Mouse (Mus musculus) forebrain, embryonic 16.5 days (tissue): Measurements from ENCODE around the gene Gm6268. TPM values are rescaled to one million over a fixed set of nuclear protein-coding genes. Genes with fewer than 3 reads are reported as not detected.

ENCODE experiments used
- ATAC-seq: fragments of 200-750 bp; cut with Nextera tagmentation; 2 replicates; pipeline ENCODE4 v1.8.0; 2017; ENCODE audit warnings: mild to moderate bottlenecking, moderate library complexity
- H3K27ac ChIP-seq: fragments of 300-500 bp; sonication (generic); 2 replicates; pipeline ENCODE4 v1.5.1; 2014; ENCODE audit warnings: low read length, control low read depth
- H3K27me3 ChIP-seq: fragments of 300-500 bp; sonication (generic); replicated peaks from 2 replicates; pipeline ENCODE4 v1.6.1; 2014; ENCODE audit warnings: low read length; ENCODE audit not compliant: control insufficient read depth, insufficient read depth
- H3K36me3 ChIP-seq: fragments of 300-500 bp; sonication (generic); 2 replicates; pipeline ENCODE4 v1.6.1; 2014; ENCODE audit not compliant: control insufficient read depth, insufficient read depth
- H3K4me1 ChIP-seq: fragments of 300-500 bp; sonication (generic); replicated peaks from 2 replicates; pipeline ENCODE4 v1.6.1; 2014; ENCODE audit warnings: low read length; ENCODE audit not compliant: control insufficient read depth, insufficient read depth
- H3K4me2 ChIP-seq: fragments of 300-500 bp; sonication (generic); 2 replicates; pipeline ENCODE4 v1.6.1; 2014; ENCODE audit warnings: mild to moderate bottlenecking, low read length, control low read depth
- H3K4me3 ChIP-seq: fragments of 300-500 bp; sonication (generic); replicated peaks from 2 replicates; pipeline ENCODE4 v1.5.1; 2014; ENCODE audit warnings: mild to moderate bottlenecking, low read length, control low read depth
- H3K9ac ChIP-seq: fragments of 300-500 bp; sonication (generic); replicated peaks from 2 replicates; pipeline ENCODE4 v1.6.1; 2014; ENCODE audit warnings: low read depth, low read length, control low read depth
- H3K9me3 ChIP-seq: fragments of 300-500 bp; sonication (generic); 2 replicates; pipeline ENCODE4 v1.6.1; 2016; ENCODE audit warnings: low read length; ENCODE audit not compliant: control insufficient read depth
- WGBS: fragments of 180-500 bp; shearing (Covaris S2); extraction: QIAGEN DNeasy Blood & Tissue Kit; methylation state at CpG from one replicate; pipeline ENCODE4 v1.1.7; 2014; 5-methylcytosine and 5-hydroxymethylcytosine counted together
- polyA plus RNA-seq: library from polyadenylated mRNA; unstranded; fragments of >200 nt; fragmentation: Nextera tagmentation; extraction: Ambion mirVana; gene quantifications from 2 replicates; pipeline ENCODE4 v1.2.1, GENCODE M21; 2015

Gm6268 gene
- not detected in 2 replicates for polyA plus RNA-seq

DNA sequence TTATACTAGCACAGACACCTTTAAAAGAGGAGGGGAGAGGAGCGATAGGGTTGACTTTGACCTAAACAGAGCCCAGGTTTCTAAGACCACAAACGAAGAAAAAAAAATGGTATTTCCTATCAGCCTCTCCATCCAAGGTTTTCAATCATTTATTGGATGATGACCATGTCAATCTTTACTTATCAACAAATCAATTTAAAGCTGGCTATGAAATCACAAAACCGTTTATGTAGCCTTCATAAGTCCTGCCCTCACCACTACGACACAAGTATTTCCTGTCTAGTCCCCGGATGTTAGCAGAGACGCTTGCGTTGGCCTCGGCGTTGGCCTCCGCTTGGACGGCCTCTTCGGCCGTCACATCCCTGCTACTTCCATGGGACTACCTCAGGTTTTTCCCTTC lies at the start of gene Gm6268:
Gene Gm6268, plus strand, starts transcription at position 301 of the 400 bp plus-strand sequence.
- Histone ChIP-seq H3K27ac (no peak within 1 kb of the TSS), H3K4me3 (no peak within 1 kb of the TSS), H3K4me1 (no peaks in the 10 kb centered on the region), H3K36me3 (no peaks in the 10 kb centered on the region), H3K9ac (no peak within 1 kb of the TSS), H3K9me3 (no peaks in the 10 kb centered on the region), H3K27me3 (no peaks in the 10 kb centered on the region), H3K4me2 (no peak within 1 kb of the TSS)
- no peak for ATAC-seq
- WGBS, result 94% methylated on average over 13 of the region's 13 CpGs

GRCm38 (mm10) chrX:36352446-36352845 lies 48.6 kb upstream of the Gm6268 start:
- Histone ChIP-seq H3K27ac (no peak overlapping the region), H3K36me3 (no peaks in the 10 kb centered on the region), H3K4me3 (no peak overlapping the region), H3K4me2 (no peak overlapping the region), H3K4me1 (no peaks in the 10 kb centered on the region), H3K27me3 (no peaks in the 10 kb centered on the region), H3K9ac (no peak overlapping the region), H3K9me3 (no peaks in the 10 kb centered on the region)
- ATAC-seq, result no peak
- WGBS, result 49% methylated on average over 3 of the region's 3 CpGs

GRCm38 (mm10) chrX:36385340-36385739 lies 15.7 kb upstream of the Gm6268 start:
- Histone ChIP-seq H3K4me3 (no peak overlapping the region), H3K27me3 (no peaks in the 10 kb centered on the region), H3K27ac (no peak overlapping the region), H3K9me3 (no peaks in the 10 kb centered on the region), H3K4me2 (no peak overlapping the region), H3K36me3 (no peaks in the 10 kb centered on the region), H3K9ac (no peak overlapping the region), H3K4me1 (no peaks in the 10 kb centered on the region)
- ATAC-seq, result no peak

- Histone ChIP-seq H3K27me3 (no peaks in the 10 kb centered on the region), H3K9ac (no peak overlapping the region)
- peak; percentile 68 for ATAC-seq
These were observed 11.1 kb upstream of the Gm6268 start for GRCm38 (mm10) chrX:36389971-36390370.

DNA sequence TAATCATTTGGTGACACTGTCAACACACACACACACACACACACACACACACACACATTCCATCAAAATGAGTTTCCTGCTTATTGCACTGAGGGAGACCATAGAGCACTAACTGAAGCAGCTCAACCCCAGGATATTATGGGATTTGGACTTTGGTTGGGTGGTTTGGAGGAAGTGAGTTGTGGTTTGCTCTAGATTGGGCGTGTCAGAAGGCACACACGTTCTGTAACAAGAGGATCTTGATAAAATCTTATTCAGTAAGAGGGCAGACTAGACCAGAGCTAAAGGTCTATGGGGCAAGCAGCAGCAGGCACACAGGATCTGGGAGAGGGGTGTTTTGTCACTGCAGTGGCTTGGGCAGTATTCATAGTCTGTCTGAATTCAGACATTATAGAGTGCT lies 10.6 kb upstream of the Gm6268 start:
- WGBS, result 83% methylated on average over 2 of the region's 2 CpGs
- Histone ChIP-seq H3K36me3 (no peaks in the 10 kb centered on the region), H3K4me1 (no peaks in the 10 kb centered on the region; the same call in 1 of the 2 replicates), H3K27me3 (no peaks in the 10 kb centered on the region), H3K4me3 (no peak overlapping the region), H3K9me3 (no peaks in the 10 kb centered on the region), H3K27ac (no peak overlapping the region), H3K9ac (no peak overlapping the region), H3K4me2 (no peak overlapping the region)
- no peak for ATAC-seq

More at GRCm38 (mm10) chrX:36389971-36390370, 11.1 kb upstream of the Gm6268 start:
- no peak overlapping the region for H3K27ac ChIP-seq
- no peaks in the 10 kb centered on the region for H3K36me3 ChIP-seq
- no peak overlapping the region for H3K4me3 ChIP-seq
- H3K4me1 ChIP-seq, result no peaks in the 10 kb centered on the region; the same call in 1 of the 2 replicates
- no peak overlapping the region for H3K4me2 ChIP-seq
- 38% methylated on average over 3 of the region's 3 CpGs for WGBS
- H3K9me3 ChIP-seq, result no peaks in the 10 kb centered on the region

DNA sequence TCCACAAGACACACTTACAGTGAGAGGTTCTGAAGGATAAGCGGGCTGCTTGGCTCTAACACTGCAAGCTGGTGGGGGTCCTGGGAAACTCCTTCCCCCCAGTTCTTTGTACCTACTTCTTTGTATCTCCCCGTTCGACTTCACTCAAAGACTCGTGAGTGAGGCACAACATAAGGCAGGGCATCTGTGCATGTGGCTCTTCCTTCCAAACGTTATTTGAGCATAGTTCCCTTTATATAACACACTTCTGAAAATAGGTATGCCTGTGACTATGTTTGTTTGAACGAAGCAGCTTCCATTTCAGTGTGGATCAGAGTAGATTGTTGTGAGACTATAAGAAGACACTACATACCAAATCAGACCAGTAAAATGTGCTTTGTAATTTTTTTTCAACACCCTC lies 8.4 kb upstream of the Gm6268 start:
- Histone ChIP-seq H3K9me3 (no peaks in the 10 kb centered on the region), H3K4me3 (no peak overlapping the region), H3K27ac (no peak overlapping the region), H3K4me1 (no peaks in the 10 kb centered on the region; the same call in 1 of the 2 replicates), H3K36me3 (no peaks in the 10 kb centered on the region), H3K27me3 (no peaks in the 10 kb centered on the region), H3K9ac (no peak overlapping the region), H3K4me2 (no peak overlapping the region)
- WGBS, result 64% methylated on average over 6 of the region's 6 CpGs
- peak; percentile 51 for ATAC-seq

- H3K4me1 ChIP-seq, result no peaks in the 10 kb centered on the region; the same call in 1 of the 2 replicates
- no peaks in the 10 kb centered on the region for H3K27me3 ChIP-seq
- WGBS, result 46% methylated on average over 6 of the region's 6 CpGs
- ATAC-seq, result peak; percentile 82
- no peaks in the 10 kb centered on the region for H3K36me3 ChIP-seq
- H3K9me3 ChIP-seq, result no peaks in the 10 kb centered on the region
- no peak overlapping the region for H3K4me3 ChIP-seq
- no peak overlapping the region for H3K4me2 ChIP-seq
- H3K27ac ChIP-seq, result no peak overlapping the region
- no peak overlapping the region for H3K9ac ChIP-seq
These were observed 7.8 kb upstream of the Gm6268 start for GRCm38 (mm10) chrX:36393279-36393678.

DNA sequence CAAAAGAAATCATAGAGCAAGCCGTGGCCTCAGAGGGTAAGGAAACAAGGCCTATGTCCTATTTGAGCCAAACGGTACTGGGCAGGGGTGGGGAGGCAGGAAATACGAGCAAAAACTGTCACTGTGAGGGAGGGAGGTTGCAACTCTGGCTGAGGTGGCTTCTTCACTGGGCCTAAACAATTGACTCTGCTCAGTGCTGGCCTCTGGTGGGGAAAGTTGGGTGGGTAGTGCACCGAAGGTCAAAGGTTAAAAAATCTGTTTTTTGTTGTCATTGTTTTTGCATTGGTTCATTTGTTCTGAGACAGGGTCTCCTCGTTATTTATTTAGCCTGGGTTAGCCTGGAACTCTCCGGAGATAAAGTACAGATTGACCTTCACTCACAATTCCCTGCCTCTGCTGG lies 1.2 kb downstream of the Gm6268 start:
- Histone ChIP-seq H3K36me3 (no peaks in the 10 kb centered on the region), H3K27me3 (no peaks in the 10 kb centered on the region), H3K27ac (no peak overlapping the region), H3K4me2 (no peak overlapping the region), H3K9ac (no peak overlapping the region), H3K4me3 (no peak overlapping the region), H3K4me1 (no peaks in the 10 kb centered on the region), H3K9me3 (no peaks in the 10 kb centered on the region)
- WGBS, result 63% methylated on average over 6 of the region's 6 CpGs
- no peak for ATAC-seq

DNA sequence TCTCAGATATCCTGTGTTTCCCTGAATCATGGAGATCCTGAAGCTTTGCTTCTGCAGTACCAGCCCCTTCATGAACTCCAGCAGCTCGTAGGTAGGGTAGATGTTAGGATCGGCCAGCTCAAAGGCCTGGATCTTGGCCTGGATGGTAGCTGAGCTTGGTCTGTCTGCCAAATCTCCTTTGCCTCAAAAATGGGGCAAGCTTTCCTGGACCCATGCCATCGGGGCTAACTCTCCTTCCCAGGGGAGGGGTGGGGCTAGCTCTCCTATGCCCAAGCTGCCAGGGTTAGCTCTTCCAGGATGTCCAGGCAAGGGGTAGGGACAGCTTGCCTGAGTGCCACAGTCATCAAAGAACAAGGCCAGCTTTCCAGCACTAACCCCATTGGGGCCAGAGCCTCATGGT lies 18.1 kb downstream of the Gm6268 start:
- Histone ChIP-seq H3K27me3 (no peaks in the 10 kb centered on the region), H3K36me3 (no peaks in the 10 kb centered on the region), H3K9me3 (no peaks in the 10 kb centered on the region), H3K4me3 (no peak overlapping the region), H3K9ac (no peak overlapping the region), H3K4me1 (no peaks in the 10 kb centered on the region), H3K4me2 (no peak overlapping the region), H3K27ac (no peak overlapping the region)
- no peak for ATAC-seq
- WGBS, result 81% methylated on average over 3 of the region's 3 CpGs

- H3K4me2 ChIP-seq, result no peak overlapping the region
- no peak for ATAC-seq
- H3K27me3 ChIP-seq, result no peaks in the 10 kb centered on the region
- H3K9ac ChIP-seq, result no peak overlapping the region
- 44% methylated on average over 6 of the region's 6 CpGs for WGBS
- H3K4me1 ChIP-seq, result no peaks in the 10 kb centered on the region
- no peak overlapping the region for H3K27ac ChIP-seq
- no peak overlapping the region for H3K4me3 ChIP-seq
- no peaks in the 10 kb centered on the region for H3K9me3 ChIP-seq
- H3K36me3 ChIP-seq, result no peaks in the 10 kb centered on the region
These were observed 33.9 kb downstream of the Gm6268 start for GRCm38 (mm10) chrX:36434993-36435392.
